Mouse (Mus musculus): ENCODE results near the gene Anapc16. TPM values are rescaled to one million over a fixed set of nuclear protein-coding genes. Genes with fewer than 3 reads are reported as not detected.
A peak's percentile ranks its signal among the peaks of the same experiment; 100 is the strongest.

The Anapc16 gene
- polyA plus RNA-seq, 1 experiment = 56.3 TPM

- DNase-seq (ENCODE audit: low read depth, low spot score) = no peak
- 14% methylated on average over 6 of the region's 6 CpGs for WGBS
These were observed 28.7 kb downstream of the Anapc16 start for GRCm38 (mm10) chr10:59974191-59974664.

- no peak for DNase-seq (ENCODE audit: low read depth, low spot score)
- WGBS = 39% methylated on average over 4 of the region's 4 CpGs
These were observed 29.5 kb downstream of the Anapc16 start for GRCm38 (mm10) chr10:59973400-59973799.

GRCm38 (mm10) chr10:59972999-59973398 lies 29.9 kb downstream of the Anapc16 start:
- 30% methylated on average over 6 of the region's 6 CpGs for WGBS
- no peak for DNase-seq (ENCODE audit: low read depth, low spot score)

GRCm38 (mm10) chr10:59972534-59972933 lies 30.4 kb downstream of the Anapc16 start:
- WGBS = 27% methylated on average over 2 of the region's 2 CpGs
- peak; percentile 92 for DNase-seq (ENCODE audit: low read depth, low spot score)

DNA sequence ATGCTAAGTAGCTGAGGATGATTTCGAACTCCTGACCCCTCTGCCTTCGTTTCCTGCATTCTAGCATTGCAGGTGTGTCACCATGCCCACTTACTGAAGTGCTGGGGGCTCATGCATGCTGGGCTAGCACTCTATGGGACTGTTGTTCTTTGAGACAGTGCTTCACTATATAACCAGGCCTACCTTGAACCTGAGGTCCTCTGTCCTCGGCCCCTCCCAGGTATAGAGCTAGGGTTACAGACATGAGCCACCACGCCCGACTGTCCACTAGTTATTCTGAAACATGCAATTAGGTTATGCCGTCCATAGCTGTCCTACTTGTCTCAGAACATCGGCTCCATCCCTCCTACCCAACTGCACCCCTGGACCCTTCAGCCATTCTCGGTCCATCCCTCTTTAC lies 31.1 kb downstream of the Anapc16 start:
- no peak for DNase-seq (ENCODE audit: low read depth, low spot score)
- 53% methylated on average over 8 of the region's 8 CpGs for WGBS

- WGBS = 18% methylated on average over 6 of the region's 6 CpGs
- no peak for DNase-seq (ENCODE audit: low read depth, low spot score)
These were observed 32.4 kb downstream of the Anapc16 start for GRCm38 (mm10) chr10:59970450-59971062.

DNA sequence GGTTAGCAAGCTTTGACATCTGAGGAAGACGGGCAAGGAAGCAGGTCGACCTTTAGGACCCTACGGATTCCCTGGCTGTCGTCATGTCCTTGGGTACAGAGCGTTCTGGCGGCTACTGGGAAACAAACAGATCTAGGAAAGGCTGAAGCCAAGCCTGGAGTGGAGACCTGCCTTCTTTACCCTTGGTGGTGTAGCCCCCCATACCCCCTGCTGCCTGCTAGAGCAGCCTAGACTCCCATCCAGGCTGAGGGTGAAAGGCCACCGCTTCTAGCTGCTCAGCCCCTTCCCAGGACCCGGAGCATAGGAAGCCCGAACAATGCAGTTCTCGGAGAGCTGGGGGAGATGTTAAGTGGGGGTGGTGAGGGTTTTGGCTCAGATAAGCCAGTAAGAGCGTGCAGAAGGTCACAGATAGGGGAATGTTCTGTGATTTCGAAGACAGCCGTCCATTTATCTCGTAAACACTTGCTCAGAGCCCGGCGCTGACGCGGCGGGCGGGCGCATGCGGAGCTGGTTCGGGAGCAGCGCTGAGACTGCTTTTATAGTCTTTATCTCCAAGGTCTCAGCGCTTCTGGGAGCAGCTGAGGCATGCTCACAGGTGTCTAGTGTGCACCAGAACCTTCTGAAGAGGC lies 33.0 kb downstream of the Anapc16 start:
- WGBS = 3% methylated on average over 25 of the region's 25 CpGs
- no peak for DNase-seq (ENCODE audit: low read depth, low spot score)

DNA sequence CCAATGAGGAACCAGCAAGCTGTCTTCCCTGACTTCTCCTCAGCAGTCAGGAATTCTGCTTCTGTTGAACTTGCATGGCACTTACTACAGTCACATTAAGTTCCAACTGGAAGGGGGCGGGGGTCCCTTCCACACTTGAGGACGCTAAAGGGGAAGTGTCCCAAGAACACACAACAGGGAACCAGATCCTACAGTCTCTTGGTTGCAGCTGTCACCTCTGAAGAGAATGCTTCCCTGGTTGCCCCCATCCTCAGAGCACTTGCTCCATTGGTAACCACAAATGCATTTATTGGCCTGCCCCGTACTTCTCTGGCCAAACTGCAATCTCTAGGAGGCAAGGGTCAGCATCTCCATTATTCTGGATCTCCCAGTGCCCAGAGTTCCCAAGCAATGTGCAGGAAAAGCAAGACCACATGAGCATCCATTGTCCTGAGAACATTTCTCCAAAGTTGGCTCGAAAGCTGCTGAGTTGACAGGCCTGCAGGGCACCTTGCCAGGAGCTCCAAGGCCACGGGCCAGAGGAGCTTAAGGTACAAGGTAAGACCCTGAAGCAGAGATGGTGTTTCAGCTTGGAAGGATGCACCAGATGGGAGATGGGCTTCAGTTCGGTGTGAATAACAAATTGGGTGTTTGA lies 35.5 kb downstream of the Anapc16 start:
- WGBS = 65% methylated on average over 6 of the region's 6 CpGs

GRCm38 (mm10) chr10:59966743-59967142 lies 36.2 kb downstream of the Anapc16 start:
- WGBS = 96% methylated on average over 6 of the region's 6 CpGs
- no peak for DNase-seq (ENCODE audit: low read depth, low spot score)

More for the DNA sequence above, 35.5 kb downstream of the Anapc16 start:
- DNase-seq (ENCODE audit: low read depth, low spot score) = no peak

GRCm38 (mm10) chr10:59965788-59966187 lies 37.1 kb downstream of the Anapc16 start:
- no peak for DNase-seq (ENCODE audit: low read depth, low spot score)
- WGBS = 64% methylated on average over 8 of the region's 8 CpGs

GRCm38 (mm10) chr10:59965362-59965695 lies 37.6 kb downstream of the Anapc16 start:
- DNase-seq (ENCODE audit: low read depth, low spot score) = no peak
- WGBS = 36% methylated on average over 9 of the region's 9 CpGs

DNA sequence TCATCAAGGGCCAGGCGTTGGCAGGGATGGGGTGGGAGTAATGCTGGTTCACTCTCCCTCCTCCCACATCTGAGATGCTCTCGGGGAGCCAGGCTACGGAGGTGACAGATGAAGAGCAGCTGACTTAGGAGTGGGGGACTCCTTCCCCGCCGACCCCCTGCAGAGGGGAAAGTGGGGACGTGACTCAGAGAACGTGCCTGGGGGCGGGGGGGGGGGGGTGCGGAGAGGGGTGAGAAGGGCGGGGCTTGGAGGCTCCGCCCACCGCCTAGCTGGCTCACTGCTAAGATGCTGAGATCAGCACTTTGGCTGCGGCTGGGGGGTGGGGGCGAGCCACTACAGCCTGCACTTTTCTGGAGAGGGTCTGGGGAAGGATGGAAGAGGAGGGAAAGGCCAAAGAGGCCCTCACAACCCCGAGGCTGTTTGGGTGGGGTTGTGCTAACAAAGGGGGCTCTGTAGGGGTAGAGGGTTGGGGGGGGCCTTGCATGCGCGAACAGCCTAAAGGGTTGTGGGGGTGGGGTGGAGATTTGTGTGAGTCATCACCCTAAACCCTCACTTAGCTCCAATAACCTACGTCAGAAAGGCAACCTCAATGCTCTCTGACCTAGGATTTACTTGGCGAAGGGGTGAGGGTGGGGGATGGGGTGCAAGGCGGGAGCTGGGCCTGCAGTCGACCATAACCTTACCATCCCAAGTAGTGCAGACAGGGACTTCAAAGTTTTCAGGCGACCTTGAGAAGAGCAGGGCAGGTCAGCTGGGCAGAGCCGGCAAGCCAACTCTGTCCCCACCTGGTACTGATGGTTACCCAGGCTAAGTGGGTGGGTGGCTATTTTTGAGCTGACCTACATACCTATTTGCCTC lies 38.2 kb downstream of the Anapc16 start:
- WGBS = 17% methylated on average over 21 of the region's 23 CpGs
- DNase-seq (ENCODE audit: low read depth, low spot score) = no peak

- 56% methylated on average over 2 of the region's 2 CpGs for WGBS
- DNase-seq (ENCODE audit: low read depth, low spot score) = no peak
These were observed 39.3 kb downstream of the Anapc16 start for GRCm38 (mm10) chr10:59963609-59964008.

- no peak for DNase-seq (ENCODE audit: low read depth, low spot score)
- WGBS = 81% methylated on average over 12 of the region's 12 CpGs
These were observed 43.4 kb downstream of the Anapc16 start for GRCm38 (mm10) chr10:59959517-59959916.

DNA sequence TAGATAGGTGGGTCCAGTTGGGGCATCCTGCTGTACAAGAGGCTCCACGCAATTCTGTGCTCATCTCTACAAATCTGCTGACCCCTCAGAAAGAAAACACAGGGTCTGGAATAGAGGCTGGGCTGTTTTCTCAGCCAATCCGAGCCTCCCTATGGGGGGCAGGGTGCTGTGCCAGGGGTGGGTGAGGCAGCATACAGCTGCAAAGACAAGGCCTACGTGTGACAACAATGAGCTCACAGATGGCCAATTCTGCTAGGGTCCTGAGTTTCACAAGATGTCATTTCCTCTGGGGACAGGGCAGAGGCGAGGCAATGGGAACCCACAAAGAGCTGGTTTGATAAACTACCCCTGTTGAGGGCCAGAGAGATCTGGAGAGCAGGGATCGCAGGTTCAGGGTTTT lies 44.5 kb downstream of the Anapc16 start:
- no peak for DNase-seq (ENCODE audit: low read depth, low spot score)
- 75% methylated on average over 5 of the region's 5 CpGs for WGBS

GRCm38 (mm10) chr10:59957171-59958149 lies 45.5 kb downstream of the Anapc16 start:
- DNase-seq (ENCODE audit: low read depth, low spot score) = no peak
- WGBS = 34% methylated on average over 25 of the region's 25 CpGs

DNA sequence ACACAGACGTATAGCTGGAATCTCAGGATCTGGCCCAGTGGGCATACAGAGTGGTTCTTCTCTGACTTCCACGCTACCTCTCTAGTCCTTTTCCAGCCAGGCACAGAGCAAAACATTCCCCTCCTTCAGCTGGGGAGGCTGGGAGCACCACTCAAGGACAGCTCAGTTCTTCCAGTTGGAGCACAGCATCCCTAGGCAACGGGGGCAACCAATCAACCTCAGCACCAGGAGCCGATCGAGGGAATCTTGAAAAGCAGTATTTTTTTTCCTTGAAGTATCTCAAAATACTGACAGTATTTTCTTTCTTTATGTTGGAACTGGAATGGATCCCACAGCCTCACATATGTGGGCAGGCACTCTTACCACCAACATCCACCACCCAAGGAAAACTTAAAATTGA lies 46.3 kb downstream of the Anapc16 start:
- no peak for DNase-seq (ENCODE audit: low read depth, low spot score)
- 90% methylated on average over 5 of the region's 5 CpGs for WGBS

GRCm38 (mm10) chr10:59953564-59954039 lies 49.3 kb downstream of the Anapc16 start:
- 36% methylated on average over 7 of the region's 7 CpGs for WGBS
- DNase-seq (ENCODE audit: low read depth, low spot score) = no peak
